Mouse (Mus musculus): ENCODE measurements at regions not wholly inside any gene's neighbourhood (a gene's known extent, or its start where the extent isn't known, plus 50 kb on each side); places are given as distances from the start of the nearest gene placed in this dataset.

- DNase-seq (ENCODE audit: low read depth, low spot score) = no peak
These were observed 91.2 kb upstream of the Trpm3 start for GRCm38 (mm10) chr19:22047657-22048056.

GRCm38 (mm10) chr19:22066302-22066701 is 72.5 kb upstream of the Trpm3 start:
- DNase-seq (ENCODE audit: low read depth, low spot score) = no peak

GRCm38 (mm10) chr19:22070246-22071030 is 68.4 kb upstream of the Trpm3 start:
- no peak for DNase-seq (ENCODE audit: low read depth, low spot score)

- no peak for DNase-seq (ENCODE audit: low read depth, low spot score)
These were observed 67.1 kb upstream of the Trpm3 start for GRCm38 (mm10) chr19:22071701-22072100.

- no peak for DNase-seq (ENCODE audit: low read depth, low spot score)
These were observed 64.8 kb upstream of the Trpm3 start for GRCm38 (mm10) chr19:22074042-22074441.

GRCm38 (mm10) chr19:22081448-22081847 is 57.4 kb upstream of the Trpm3 start:
- DNase-seq (ENCODE audit: low read depth, low spot score) = no peak
